Mouse (Mus musculus) frontal cortex, adult (tissue): ENCODE data around the gene Ugt2b36.
"Not testable (repeated sequence)": the region's sequence is repeated elsewhere in the genome, so short reads cannot be mapped to it uniquely, and the experiment has no call there.

Experiments
- ATAC-seq: cut with Nextera tagmentation; 2 replicates; pipeline ENCODE4 v1.9.2; 2017; ENCODE audit warnings: mild to moderate bottlenecking, moderate library complexity, mixed read lengths; ENCODE audit not compliant: low TSS enrichment

Gene Ugt2b36

GRCm38 (mm10) chr5:87092346-87093027, at the start of gene Ugt2b36:
Ugt2b36 (minus strand) TSS chr5:87092555.
- ATAC-seq: no peak

DNA sequence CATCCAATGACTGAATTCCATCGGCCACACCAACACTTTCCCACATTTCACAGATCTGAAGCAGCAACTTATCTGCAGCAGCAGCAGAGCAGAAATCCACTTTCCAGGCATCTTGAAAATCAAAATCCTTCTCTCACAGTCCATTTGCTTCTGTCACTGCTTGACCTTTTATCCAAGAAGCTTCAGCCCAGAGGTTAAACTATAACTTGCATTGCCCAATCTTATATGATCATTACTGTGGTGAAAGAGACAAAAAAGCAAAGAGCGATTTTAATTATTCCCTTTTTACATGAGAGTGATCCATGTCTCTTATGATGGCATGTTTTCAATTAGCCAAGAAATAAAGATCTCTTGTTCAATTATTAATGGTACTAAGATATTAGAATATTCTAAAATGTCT, 47.8 kb upstream of the Ugt2b36 start, which contains the start of gene Ugt2b5:
TSS of gene Ugt2b5 (minus strand) at position 123 of the 400 bp plus-strand sequence.
- not testable (repeated sequence) for ATAC-seq

DNA sequence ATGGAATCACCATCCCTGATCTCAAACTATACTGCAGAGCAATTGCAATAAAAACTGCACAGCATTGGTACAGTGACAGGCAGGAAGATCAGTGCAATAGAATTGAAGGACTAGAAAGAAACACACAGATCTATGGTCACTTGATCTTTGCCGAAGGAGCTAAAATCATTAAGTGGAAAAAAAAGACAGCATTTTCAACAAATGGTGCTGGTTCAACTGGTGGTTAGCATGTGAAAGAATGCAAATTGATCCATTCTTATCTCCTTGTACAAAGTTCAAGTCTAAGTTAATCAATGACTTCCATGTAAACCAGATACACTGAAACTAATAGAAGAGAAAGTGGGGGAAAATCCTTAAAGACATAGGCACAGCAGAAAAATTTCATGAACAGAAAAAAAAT, 11.3 kb upstream of the Ugt2b36 start:
- not testable (repeated sequence) for ATAC-seq

- no peak for ATAC-seq
These were observed 1.2 kb downstream of the Ugt2b36 start for GRCm38 (mm10) chr5:87091111-87091510.

- no peak for ATAC-seq
These were observed 3.1 kb downstream of the Ugt2b36 start for GRCm38 (mm10) chr5:87089264-87089663.

GRCm38 (mm10) chr5:87086269-87086668, 6.1 kb downstream of the Ugt2b36 start:
- no peak for ATAC-seq

GRCm38 (mm10) chr5:87030624-87031023, 61.7 kb downstream of the Ugt2b36 start:
- ATAC-seq: no peak

DNA sequence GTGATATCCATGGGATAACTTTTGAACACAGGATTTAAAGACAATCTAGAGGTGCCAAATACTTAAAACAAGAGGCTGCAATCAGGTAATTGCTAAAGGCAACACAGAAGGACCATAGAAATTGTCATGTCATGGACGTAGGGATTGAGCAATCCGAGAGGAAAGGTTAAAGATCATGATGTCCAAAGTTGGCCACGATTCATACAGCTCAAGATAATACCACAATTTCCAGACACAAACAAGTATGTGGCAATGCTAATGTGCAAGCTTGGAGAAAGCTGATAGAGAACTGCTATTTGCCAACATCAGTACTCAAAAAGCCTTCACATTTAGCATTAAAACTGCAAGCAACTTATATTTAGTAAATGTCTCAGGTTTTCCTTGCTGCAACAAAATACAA, 65.0 kb downstream of the Ugt2b36 start:
- no peak for ATAC-seq
